Mouse (Mus musculus) ES-Bruce4 (cell line): Measurements from ENCODE around the gene Gm7982. TPM values are rescaled to one million over a fixed set of nuclear protein-coding genes. Genes with fewer than 3 reads are reported as not detected.
"Not testable (repeated sequence)": the region's sequence is repeated elsewhere in the genome, so short reads cannot be mapped to it uniquely, and the experiment has no call there.

Experiments used
- H3K27ac ChIP-seq: 2 replicates; pipeline ENCODE4 v1.5.1; 2012; ENCODE audit warnings: low read length, inconsistent platforms; ENCODE audit not compliant: insufficient read depth
- H3K27me3 ChIP-seq: 2 replicates; pipeline ENCODE4 v1.6.1; 2012; ENCODE audit warnings: mild to moderate bottlenecking, low read length, inconsistent platforms; ENCODE audit not compliant: control insufficient read depth, poor library complexity, insufficient read depth, severe bottlenecking
- H3K36me3 ChIP-seq: 2 replicates; pipeline ENCODE4 v1.6.1; 2012; ENCODE audit warnings: inconsistent platforms, mild to moderate bottlenecking, low read length, moderate library complexity; ENCODE audit not compliant: control insufficient read depth, poor library complexity, insufficient read depth, severe bottlenecking
- H3K4me1 ChIP-seq: one replicate; pipeline ENCODE4 v1.8.1; 2011; ENCODE audit warnings: low read length; ENCODE audit not compliant: control insufficient read depth, insufficient read depth
- H3K4me3 ChIP-seq: 2 replicates; pipeline ENCODE4 v1.5.1; 2011; ENCODE audit warnings: low read depth, mild to moderate bottlenecking, low read length
- H3K9ac ChIP-seq: 2 replicates; pipeline ENCODE4 v1.6.1; 2012; ENCODE audit warnings: low read depth, mild to moderate bottlenecking, inconsistent platforms; ENCODE audit not compliant: poor library complexity, severe bottlenecking
- H3K9me3 ChIP-seq: replicated peaks from 2 replicates; pipeline ENCODE4 v1.6.1; 2012; ENCODE audit warnings: mild to moderate bottlenecking, low read length, inconsistent platforms; ENCODE audit not compliant: control insufficient read depth, poor library complexity, insufficient read depth, severe bottlenecking
- polyA plus RNA-seq: library from polyadenylated mRNA; stranded (reverse); fragments of >200 nt; gene quantifications from 2 replicates; pipeline ENCODE4 v1.2.4, GENCODE M21; 2011; ENCODE audit warnings: low read depth; ENCODE audit not compliant: missing spikeins, insufficient read depth, insufficient read length

The Gm7982 gene
- not detected in 2 replicates for polyA plus RNA-seq

DNA sequence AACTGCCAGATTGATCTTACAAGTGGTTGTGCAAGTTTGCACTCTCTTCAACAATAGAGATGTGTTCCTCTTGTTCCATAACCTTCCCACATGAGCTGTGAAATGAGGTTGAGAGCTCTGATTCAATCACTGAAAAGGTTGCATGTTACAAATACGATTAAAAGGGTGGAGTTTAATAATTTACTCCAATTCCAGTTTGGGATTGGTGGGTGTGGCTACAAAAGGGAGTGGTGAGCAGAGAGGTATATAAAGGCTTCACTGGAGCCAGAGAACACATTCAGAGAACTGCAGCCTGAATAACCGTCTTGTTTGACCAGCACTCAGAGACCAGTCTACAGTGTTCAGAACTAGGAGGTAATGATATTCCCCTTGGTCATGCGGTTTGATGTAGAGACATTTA lies at the start of gene Gm7982:
Gene Gm7982 (plus strand): TSS at position 301 of the 400 bp plus-strand sequence.
- H3K4me3 ChIP-seq, H3K27ac ChIP-seq, H3K36me3 ChIP-seq, H3K9ac ChIP-seq, H3K9me3 ChIP-seq, H3K4me1 ChIP-seq, H3K27me3 ChIP-seq: not testable (repeated sequence)

DNA sequence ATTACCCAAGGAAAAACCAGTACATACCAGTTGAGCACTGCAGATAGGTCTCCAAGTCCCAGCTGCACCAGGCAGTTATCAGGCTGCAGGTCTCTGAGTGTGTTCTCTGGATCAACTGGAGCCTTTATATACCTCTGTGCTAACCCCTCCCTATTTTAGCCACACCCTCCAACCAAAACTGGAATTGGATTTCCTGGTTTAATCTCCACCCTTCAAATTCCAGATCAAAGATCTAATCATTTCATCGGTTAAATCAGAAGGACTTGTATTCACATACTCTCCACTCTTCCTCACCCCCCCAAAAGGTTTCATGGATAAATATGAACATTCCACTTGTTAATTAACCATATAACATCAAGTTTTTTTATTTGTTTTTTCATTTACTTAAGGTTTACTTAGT lies 5.7 kb upstream of the Gm7982 start, which contains the start of gene Gm7978:
Gene Gm7978 (minus strand): TSS at position 101 of the 400 bp plus-strand sequence.
- not testable (repeated sequence) for H3K27me3 ChIP-seq, H3K4me1 ChIP-seq, H3K36me3 ChIP-seq, H3K9ac ChIP-seq, H3K27ac ChIP-seq, H3K4me3 ChIP-seq, H3K9me3 ChIP-seq

DNA sequence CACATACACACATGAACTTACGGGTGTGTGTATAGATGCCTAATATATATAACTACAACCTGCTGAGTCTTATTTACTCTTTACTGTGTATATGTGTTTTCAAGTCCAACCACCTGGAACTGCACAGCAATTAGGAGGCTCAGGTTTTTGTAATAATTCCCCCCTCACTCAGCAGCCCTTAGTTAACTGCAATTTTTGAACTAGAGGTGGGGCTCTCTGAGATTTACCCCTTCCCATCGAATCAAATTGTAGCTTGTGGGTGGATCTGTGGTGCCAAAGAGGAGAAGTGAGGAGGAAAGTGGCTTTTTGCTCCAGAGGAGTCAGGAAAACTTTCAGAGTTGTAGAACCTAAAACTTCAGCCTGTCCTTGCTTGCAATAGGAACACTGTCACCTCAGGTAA lies 33.9 kb downstream of the Gm7982 start, which contains the start of gene E330014E10Rik:
Gene E330014E10Rik (plus strand): TSS at position 301 of the 400 bp plus-strand sequence.
- not testable (repeated sequence) for H3K9me3 ChIP-seq, H3K9ac ChIP-seq, H3K4me3 ChIP-seq, H3K27ac ChIP-seq, H3K27me3 ChIP-seq, H3K4me1 ChIP-seq, H3K36me3 ChIP-seq

Other genes with a start within 250 kb of the Gm7982 start
- gene Gm3286, start 231.3 kb upstream of the Gm7982 start, polyA plus RNA-seq = not detected in 2 replicates
- not detected in 2 replicates for gene Gm7971, start 147.1 kb upstream of the Gm7982 start, polyA plus RNA-seq
- not detected in 2 replicates for gene Gm7978, start 5.8 kb upstream of the Gm7982 start, polyA plus RNA-seq
- not detected in 2 replicates for gene E330014E10Rik, start 34.0 kb downstream of the Gm7982 start, polyA plus RNA-seq
- gene Cxcl13, start 214.9 kb downstream of the Gm7982 start, polyA plus RNA-seq = not detected in 2 replicates